Mouse (Mus musculus): ENCODE data around the gene Szt2. TPM values are rescaled to one million over a fixed set of nuclear protein-coding genes. Genes with fewer than 3 reads are reported as not detected.

Gene Szt2
- total RNA-seq, 2 experiments from 2014 or later = 4.0 to 20.6 TPM

Other genes with a start within 250 kb of the Szt2 start
- 17.2 and 25.2 TPM in 2 replicates for gene Kdm4a, start 229.2 kb downstream of the Szt2 start, total RNA-seq (2014; fragmentation: Nextera tagmentation)
- gene Kdm4a, start 229.2 kb downstream of the Szt2 start, total RNA-seq (2017) = 19.8 and 23.1 TPM in 2 replicates
- gene Ptprf, start 117.9 kb downstream of the Szt2 start, total RNA-seq (2014; fragmentation: Nextera tagmentation) = 0.17 TPM in 1 of 2 replicates, not detected in the other
- gene Ptprf, start 117.9 kb downstream of the Szt2 start, total RNA-seq (2017) = 0.04 TPM in 1 of 2 replicates, not detected in the other
- gene Med8, start 64 bp upstream of the Szt2 start, total RNA-seq (2014; fragmentation: Nextera tagmentation) = 75.7 and 79.4 TPM in 2 replicates
- gene Med8, start 64 bp upstream of the Szt2 start, total RNA-seq (2017) = 94.8 and 103 TPM in 2 replicates
- 116 and 119 TPM in 2 replicates for gene Elovl1, start 18.8 kb upstream of the Szt2 start, total RNA-seq (2014; fragmentation: Nextera tagmentation)
- gene Elovl1, start 18.8 kb upstream of the Szt2 start, total RNA-seq (2017) = 53.6 and 63.3 TPM in 2 replicates
- gene Cdc20, start 28.1 kb upstream of the Szt2 start, total RNA-seq (2014; fragmentation: Nextera tagmentation) = 26.7 and 35.6 TPM in 2 replicates
- gene Cdc20, start 28.1 kb upstream of the Szt2 start, total RNA-seq (2017) = 77.2 and 88.2 TPM in 2 replicates
- 0.11 and 0.49 TPM in 2 replicates for gene Mpl, start 48.2 kb upstream of the Szt2 start, total RNA-seq (2014; fragmentation: Nextera tagmentation)
- gene Mpl, start 48.2 kb upstream of the Szt2 start, total RNA-seq (2017) = not detected in 2 replicates
- 3.9 and 7.2 TPM in 2 replicates for gene Tie1, start 80.8 kb upstream of the Szt2 start, total RNA-seq (2014; fragmentation: Nextera tagmentation)
- 4.3 and 4.5 TPM in 2 replicates for gene Tie1, start 80.8 kb upstream of the Szt2 start, total RNA-seq (2017)
- not detected in 2 replicates for gene 2610528J11Rik, start 117.7 kb upstream of the Szt2 start, total RNA-seq (2014; fragmentation: Nextera tagmentation)
- not detected in 2 replicates for gene 2610528J11Rik, start 117.7 kb upstream of the Szt2 start, total RNA-seq (2017)
- not detected in 2 replicates for gene Tmem125, start 134.8 kb upstream of the Szt2 start, total RNA-seq (2014; fragmentation: Nextera tagmentation)
- gene Tmem125, start 134.8 kb upstream of the Szt2 start, total RNA-seq (2017) = 0.82 TPM in 1 of 2 replicates, not detected in the other
- gene Cfap57, start 211.5 kb upstream of the Szt2 start, total RNA-seq (2014; fragmentation: Nextera tagmentation) = 1.2 and 1.3 TPM in 2 replicates
- 2.8 and 3.9 TPM in 2 replicates for gene Cfap57, start 211.5 kb upstream of the Szt2 start, total RNA-seq (2017)
- 100 and 111 TPM in 2 replicates for gene Ebna1bp2, start 211.5 kb upstream of the Szt2 start, total RNA-seq (2014; fragmentation: Nextera tagmentation)
- 158 and 165 TPM in 2 replicates for gene Ebna1bp2, start 211.5 kb upstream of the Szt2 start, total RNA-seq (2017)
- gene Olfr62, start 249.7 kb upstream of the Szt2 start, total RNA-seq (2014; fragmentation: Nextera tagmentation) = not detected in 2 replicates
- gene Olfr62, start 249.7 kb upstream of the Szt2 start, total RNA-seq (2017) = not detected in 2 replicates